Mouse (Mus musculus) ZHBTc4 (cell line): ENCODE data around the gene Stk19.
A peak's percentile ranks its signal among the peaks of the same experiment; 100 is the strongest.
"Not testable (repeated sequence)": the region's sequence is repeated elsewhere in the genome, so short reads cannot be mapped to it uniquely, and the experiment has no call there.

Experiments
- DNase-seq: peaks from one replicate; pipeline ENCODE4 v3.0.0-alpha.2; 2011; ENCODE audit warnings: low read depth, low spot score

Gene Stk19

GRCm38 (mm10) chr17:34797211-34797995 is 39.3 kb downstream of the Stk19 start:
- DNase-seq = not testable (repeated sequence)

- no peak for DNase-seq
Measured at GRCm38 (mm10) chr17:34796311-34797140, 40.2 kb downstream of the Stk19 start.

- DNase-seq = peak; percentile 69
Measured at GRCm38 (mm10) chr17:34795633-34796032, 41.1 kb downstream of the Stk19 start.

GRCm38 (mm10) chr17:34795016-34795415 is 41.7 kb downstream of the Stk19 start:
- DNase-seq = no peak

- no peak for DNase-seq
Measured at GRCm38 (mm10) chr17:34777680-34778325, 58.9 kb downstream of the Stk19 start.
